Mouse (Mus musculus): ENCODE measurements around the gene Ap3b1. TPM values are rescaled to one million over a fixed set of nuclear protein-coding genes. Genes with fewer than 3 reads are reported as not detected.

Gene Ap3b1
- total RNA-seq, 2 experiments from 2014 or later: 23.5 to 25.9 TPM

- no peak for DNase-seq (ENCODE audit: low spot score)
- intact Hi-C loops (cut with DNase I): no loop called here
Measured at GRCm38 (mm10) chr13:94372066-94372465, 13.3 kb downstream of the Ap3b1 start.

DNA sequence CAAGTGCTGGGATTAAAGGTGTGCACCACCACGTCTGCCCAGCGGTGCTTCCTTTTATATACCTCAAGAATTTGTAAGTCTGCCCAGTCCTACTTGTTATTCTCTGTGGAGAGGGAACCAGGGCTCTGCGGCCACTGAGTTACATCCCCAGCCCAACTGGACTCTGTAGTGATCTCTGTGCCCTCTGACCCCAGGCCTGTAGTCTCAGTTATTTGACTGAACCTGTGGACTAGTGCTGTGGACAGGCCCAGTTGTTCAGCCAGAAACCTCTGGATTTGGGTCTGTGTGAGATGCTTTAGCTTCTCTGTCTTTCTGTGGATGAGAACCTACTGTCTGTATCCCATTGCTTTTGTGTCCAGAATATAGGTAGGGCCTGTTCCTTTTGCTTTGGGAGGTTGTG lies 15.4 kb downstream of the Ap3b1 start:
- no peak for DNase-seq (ENCODE audit: low spot score)
- intact Hi-C loops (cut with DNase I): no loop called here

GRCm38 (mm10) chr13:94375526-94376390 lies 17.0 kb downstream of the Ap3b1 start:
- DNase-seq (ENCODE audit: low spot score): no peak

GRCm38 (mm10) chr13:94379006-94379405 lies 20.2 kb downstream of the Ap3b1 start:
- intact Hi-C loops (cut with DNase I): no loop called here

More at GRCm38 (mm10) chr13:94375526-94376390, 17.0 kb downstream of the Ap3b1 start:
- intact Hi-C loops (cut with DNase I): no loop called here

DNA sequence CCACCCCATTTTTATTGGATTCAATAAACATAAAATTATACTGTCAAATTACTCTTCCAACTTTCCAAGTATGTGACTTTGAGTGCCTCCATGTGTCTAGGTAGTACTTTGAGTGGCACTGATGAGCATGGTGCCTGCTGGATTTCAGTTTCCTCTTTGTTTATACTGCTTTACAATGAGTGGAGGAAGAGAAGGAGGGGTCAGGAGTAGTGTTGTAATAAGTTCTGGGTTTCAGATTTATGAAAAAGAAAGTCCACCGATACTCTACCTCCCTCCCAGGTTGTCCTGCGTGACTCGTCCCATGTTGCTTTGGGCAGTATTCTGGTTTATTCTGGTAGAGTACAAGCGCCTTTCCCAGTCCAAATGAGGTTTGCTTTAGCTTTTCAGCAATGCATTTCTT lies 22.7 kb downstream of the Ap3b1 start:
- DNase-seq (ENCODE audit: low spot score): no peak
- intact Hi-C loops (cut with DNase I): loop anchor here (5.0 to 10.0 kb wide), 2 partner anchors 183 to 561 kb away; no protein-coding TSS in a partner anchor

More at GRCm38 (mm10) chr13:94379006-94379405, 20.2 kb downstream of the Ap3b1 start:
- no peak for DNase-seq (ENCODE audit: low spot score)

GRCm38 (mm10) chr13:94381829-94382675 lies 23.3 kb downstream of the Ap3b1 start:
- intact Hi-C loops (cut with DNase I): loop anchor here (5.0 to 10.0 kb wide), 2 partner anchors 183 to 560 kb away; no protein-coding TSS in a partner anchor

DNA sequence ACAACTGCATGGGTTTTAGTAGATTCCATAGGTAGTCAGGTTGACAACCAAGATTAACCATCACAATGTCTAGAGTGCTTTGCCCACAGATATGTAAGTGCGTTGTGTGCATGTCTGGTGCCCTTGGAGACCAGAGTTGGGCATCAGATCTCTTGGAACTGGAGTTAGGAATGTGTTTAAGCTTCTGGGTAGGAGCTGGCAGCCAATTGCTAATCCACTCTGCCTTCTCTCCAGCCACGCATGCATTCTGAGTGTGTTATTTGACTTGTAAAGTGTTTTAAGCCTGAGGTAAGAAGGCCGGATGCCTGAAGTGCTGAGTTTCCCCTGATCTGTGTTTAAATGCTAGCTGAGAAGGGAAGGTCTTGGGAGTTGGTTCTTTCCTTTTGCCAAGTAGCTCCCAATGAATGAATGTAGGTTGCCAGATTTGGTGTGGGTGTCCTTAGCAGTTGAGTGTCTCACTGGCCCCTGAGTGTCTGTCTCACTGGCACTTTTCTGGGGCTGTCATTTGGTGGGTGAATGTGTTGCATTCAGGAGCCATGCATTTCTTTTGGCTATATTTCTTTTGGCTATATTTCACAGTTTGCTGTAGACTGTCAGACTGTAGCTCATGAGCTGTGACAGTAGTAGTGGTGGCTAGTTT lies 26.3 kb downstream of the Ap3b1 start:
- DNase-seq (ENCODE audit: low spot score): no peak
- intact Hi-C loops (cut with DNase I): loop anchor here (5.0 to 10.0 kb wide), 2 partner anchors 180 to 557 kb away; no protein-coding TSS in a partner anchor

More at GRCm38 (mm10) chr13:94381829-94382675, 23.3 kb downstream of the Ap3b1 start:
- DNase-seq (ENCODE audit: low spot score): no peak

DNA sequence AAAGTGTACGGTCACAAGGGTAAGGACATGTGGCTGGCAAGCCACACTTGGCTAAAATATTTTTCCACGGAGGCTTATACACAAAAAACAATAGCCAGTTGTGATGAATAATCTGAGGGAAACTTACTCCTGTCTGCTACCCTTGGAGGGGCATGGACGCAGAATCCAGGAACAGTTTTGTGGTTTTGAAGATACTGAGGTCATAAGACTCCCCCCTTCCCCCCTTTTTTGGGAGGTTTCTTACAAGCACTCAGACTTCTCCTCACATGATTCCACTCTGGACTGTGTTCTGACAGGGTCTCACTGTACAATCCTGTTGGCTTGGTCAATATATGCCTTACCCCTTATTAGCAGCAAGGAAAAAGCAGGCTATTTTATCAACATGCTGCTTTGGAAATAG lies 29.8 kb downstream of the Ap3b1 start:
- DNase-seq (ENCODE audit: low spot score): no peak
- intact Hi-C loops (cut with DNase I): loop anchor here (10.0 kb wide), 1 partner anchor 176 kb away; no protein-coding TSS in a partner anchor

DNA sequence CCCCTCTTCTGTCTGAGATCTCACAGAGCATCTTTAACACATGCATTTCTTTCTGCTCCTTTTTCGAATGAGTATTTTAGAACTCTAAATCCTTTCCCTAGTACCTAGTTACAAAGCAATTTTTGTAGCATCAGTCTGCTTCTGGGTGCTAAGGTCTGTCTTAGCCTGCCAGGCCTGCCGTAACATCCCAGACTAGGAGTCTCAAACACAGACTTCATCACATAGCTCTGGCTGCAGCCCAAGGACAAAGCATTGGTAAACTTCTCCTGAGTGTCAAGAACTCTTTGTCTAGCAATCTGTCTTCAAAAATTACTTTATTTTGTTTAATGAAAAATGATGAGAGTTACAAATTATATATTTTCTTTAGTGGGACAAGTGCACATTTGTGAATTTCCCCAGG lies 30.8 kb downstream of the Ap3b1 start:
- intact Hi-C loops (cut with DNase I): loop anchor here (10.0 kb wide), 1 partner anchor 175 kb away; no protein-coding TSS in a partner anchor
- no peak for DNase-seq (ENCODE audit: low spot score)

DNA sequence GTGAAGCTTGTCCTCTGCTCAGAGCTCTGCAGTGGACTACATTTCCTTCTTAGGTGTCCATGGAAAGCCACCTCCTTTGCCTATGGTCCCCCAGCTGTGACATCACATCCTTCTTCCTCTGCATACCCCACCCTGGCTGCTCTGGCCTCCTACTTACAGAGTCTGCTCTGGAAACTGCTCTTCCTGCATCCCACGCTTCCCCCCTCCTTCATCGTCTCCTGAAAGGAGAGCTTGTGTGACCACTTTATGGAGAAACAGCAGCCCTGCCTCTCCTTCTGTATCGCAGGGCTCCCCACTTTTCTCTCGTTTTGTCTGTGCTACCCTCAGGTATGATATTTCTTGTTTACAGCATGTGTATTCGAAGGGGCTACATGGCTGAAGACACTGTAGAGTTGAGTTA lies 33.5 kb downstream of the Ap3b1 start:
- DNase-seq (ENCODE audit: low spot score): no peak
- intact Hi-C loops (cut with DNase I): no loop called here

- intact Hi-C loops (cut with DNase I): no loop called here
- DNase-seq (ENCODE audit: low spot score): no peak
Measured at GRCm38 (mm10) chr13:94394486-94394885, 35.7 kb downstream of the Ap3b1 start.

GRCm38 (mm10) chr13:94395763-94396162 lies 37.0 kb downstream of the Ap3b1 start:
- intact Hi-C loops (cut with DNase I): no loop called here

DNA sequence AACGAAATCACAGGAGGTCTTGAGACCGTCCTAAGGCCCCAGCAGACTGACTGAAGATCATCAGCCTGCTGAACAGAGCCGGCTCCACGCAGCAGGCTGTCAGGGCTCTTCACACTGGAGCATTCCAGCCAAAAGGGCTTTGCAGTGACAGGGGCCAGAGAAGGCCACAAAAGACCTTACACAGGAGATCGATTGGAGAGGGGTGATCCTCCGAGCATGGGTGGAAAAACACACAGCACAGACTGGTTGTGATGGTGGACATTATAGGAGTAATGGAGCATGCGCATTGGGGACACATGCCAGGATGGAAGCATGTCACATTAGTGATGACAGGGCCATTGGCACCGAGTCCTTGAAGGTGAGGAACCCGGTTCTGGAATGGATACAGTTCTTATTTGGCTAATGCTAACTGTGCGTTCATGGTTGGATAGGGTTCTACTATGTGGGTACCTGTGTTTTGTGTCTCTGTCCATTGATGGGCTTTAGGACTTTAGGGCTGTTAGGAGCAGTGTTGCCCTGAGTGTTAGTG lies 37.7 kb downstream of the Ap3b1 start:
- DNase-seq (ENCODE audit: low spot score): no peak
- intact Hi-C loops (cut with DNase I): no loop called here

More at GRCm38 (mm10) chr13:94395763-94396162, 37.0 kb downstream of the Ap3b1 start:
- DNase-seq (ENCODE audit: low spot score): no peak

DNA sequence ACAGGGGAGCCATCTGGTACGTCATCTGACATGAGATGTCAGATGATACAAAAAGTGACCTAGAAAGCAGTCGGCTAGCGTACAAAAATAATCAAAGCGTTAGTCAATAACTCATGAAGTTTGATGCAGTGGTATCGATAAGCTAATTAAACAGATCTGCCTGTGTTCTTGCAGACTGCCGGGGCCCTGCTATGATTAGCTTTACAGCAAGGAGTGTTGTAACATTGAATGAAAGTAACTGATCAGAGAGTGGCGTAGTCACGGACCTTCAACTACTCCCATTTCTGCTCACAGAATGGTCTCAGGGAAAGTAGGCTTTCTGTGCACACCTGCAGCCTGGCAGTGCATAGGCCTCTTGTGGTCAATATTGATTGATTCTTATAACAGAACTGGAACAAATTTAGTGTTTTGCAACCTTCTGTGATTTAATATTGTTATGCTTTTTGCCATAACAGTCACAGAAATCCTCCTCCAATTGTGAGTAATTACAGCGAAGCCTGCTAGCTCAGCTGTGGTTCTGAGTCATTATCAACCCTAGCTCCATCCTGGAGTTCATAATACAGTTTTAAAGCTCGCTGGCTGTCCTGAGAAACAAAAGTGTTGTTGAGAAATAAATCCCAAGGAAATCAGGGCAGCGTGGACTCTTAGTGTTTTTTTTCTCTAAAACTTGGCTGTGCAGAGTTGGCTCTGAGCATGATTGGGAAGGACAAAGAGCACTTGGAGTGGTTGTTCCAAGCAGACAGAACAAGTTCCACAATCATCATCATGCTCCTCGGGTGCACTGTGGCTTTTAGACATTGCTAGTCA lies 40.0 kb downstream of the Ap3b1 start:
- intact Hi-C loops (cut with DNase I): no loop called here
- DNase-seq (ENCODE audit: low spot score): no peak

- intact Hi-C loops (cut with DNase I): no loop called here
- DNase-seq (ENCODE audit: low spot score): no peak
Measured at GRCm38 (mm10) chr13:94400465-94400864, 41.7 kb downstream of the Ap3b1 start.

DNA sequence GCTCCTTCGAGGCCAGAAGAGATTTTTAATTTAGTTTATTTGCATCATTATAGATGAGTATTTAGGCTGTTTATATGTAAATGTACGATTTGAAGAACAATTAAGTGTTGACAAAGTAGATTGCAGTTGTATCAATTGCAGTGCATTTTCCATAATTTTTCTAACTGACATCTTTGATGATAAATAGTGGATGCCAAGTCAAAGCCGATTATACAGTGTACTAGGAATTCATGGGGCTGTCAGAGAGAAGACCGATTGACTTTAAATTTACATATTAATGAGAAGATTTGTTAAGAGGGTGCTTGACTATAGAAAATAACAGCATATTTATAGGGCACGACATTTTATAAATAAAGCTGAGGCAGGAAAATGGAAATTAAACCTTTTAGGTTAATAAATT lies 64.8 kb downstream of the Ap3b1 start:
- intact Hi-C loops (cut with DNase I): no loop called here
- no peak for DNase-seq (ENCODE audit: low spot score)

DNA sequence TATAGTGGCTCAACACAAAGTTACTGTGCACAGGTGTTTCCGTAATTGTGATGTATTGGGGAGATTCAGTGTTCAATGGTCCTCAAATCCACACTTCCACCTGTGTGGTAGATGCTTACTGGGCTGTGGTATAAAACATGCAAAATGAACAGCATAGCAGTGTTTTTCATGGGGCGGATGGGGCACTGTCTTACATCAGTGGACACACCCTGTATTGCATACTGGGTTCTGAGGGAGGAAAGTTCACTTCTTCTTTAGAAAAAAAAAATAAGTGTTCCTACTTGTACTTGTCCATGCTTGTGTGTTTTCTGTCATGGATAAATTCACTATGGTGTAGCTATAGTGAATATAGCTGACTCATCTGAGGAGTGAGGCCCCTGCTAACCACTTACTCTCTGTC lies 70.8 kb downstream of the Ap3b1 start:
- no peak for DNase-seq (ENCODE audit: low spot score)
- intact Hi-C loops (cut with DNase I): no loop called here

DNA sequence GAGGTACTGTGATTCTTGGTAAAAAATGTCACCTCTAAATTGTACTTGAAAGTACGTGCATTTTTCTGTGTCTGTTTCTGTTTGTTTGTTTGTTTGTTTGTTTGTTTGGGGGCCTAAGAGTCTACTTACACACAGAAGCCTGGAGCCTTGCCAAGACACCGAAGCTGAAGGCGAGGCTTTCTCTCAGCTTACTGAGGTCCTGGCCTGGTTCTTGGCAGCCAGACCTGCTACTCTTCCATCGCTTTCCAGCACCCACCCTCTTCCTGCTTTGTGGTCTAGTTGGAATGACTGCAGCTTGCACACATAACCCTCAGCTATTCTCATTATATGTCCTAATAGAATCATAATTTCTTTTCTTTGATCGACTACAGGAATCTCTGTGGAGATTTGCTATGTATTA lies 80.6 kb downstream of the Ap3b1 start:
- no peak for DNase-seq (ENCODE audit: low spot score)
- intact Hi-C loops (cut with DNase I): no loop called here

GRCm38 (mm10) chr13:94441199-94441598 lies 82.4 kb downstream of the Ap3b1 start:
- DNase-seq (ENCODE audit: low spot score): no peak

More at GRCm38 (mm10) chr13:94441199-94441598, 82.4 kb downstream of the Ap3b1 start:
- intact Hi-C loops (cut with DNase I): no loop called here

All from heart, postnatal 25 days (tissue).